Mouse (Mus musculus): ENCODE measurements around the gene Med28. TPM values are rescaled to one million over a fixed set of nuclear protein-coding genes. Genes with fewer than 3 reads are reported as not detected.

Med28 gene
- total and polyA plus RNA-seq, 2 experiments from 2014 or later, result 65.0 to 277 TPM

GRCm38 (mm10) chr5:45564054-45564453, 44.0 kb downstream of the Med28 start:
- H3K9me3 ChIP-seq (ENCODE audit: low read length), result no peaks in the 10 kb centered on the region
- H3K9ac ChIP-seq, result no peak overlapping the region
- ATAC-seq (no peak), DNase-seq (no peak)
- no peaks in the 10 kb centered on the region for H3K36me3 ChIP-seq (ENCODE audit: insufficient read depth)
- no peak for TF ChIP-seq CTCF (IDR thresholded peaks at IDR 0.05; ENCODE audit: low read depth)
- H3K27me3 ChIP-seq (ENCODE audit: insufficient read depth, low read length), result no peaks in the 10 kb centered on the region
- no peak overlapping the region for H3K4me3 ChIP-seq (ENCODE audit: low read depth, low read length)
- 59% methylated on average over 6 of the region's 6 CpGs for WGBS
- H3K4me1 ChIP-seq (ENCODE audit: insufficient read depth), result no peaks in the 10 kb centered on the region
- H3K27ac ChIP-seq (ENCODE audit: low read depth, low read length), result no peak overlapping the region
- no peak overlapping the region for H3K4me2 ChIP-seq (ENCODE audit: low read depth)

- ATAC-seq (no peak), DNase-seq (no peak)
- no peak for TF ChIP-seq CTCF (IDR thresholded peaks at IDR 0.05; ENCODE audit: low read depth)
- H3K4me2 ChIP-seq (ENCODE audit: low read depth), result no peak overlapping the region
- H3K4me3 ChIP-seq (ENCODE audit: low read depth, low read length), result no peak overlapping the region
- no peak overlapping the region for H3K9ac ChIP-seq
- H3K36me3 ChIP-seq (ENCODE audit: insufficient read depth), result no peaks in the 10 kb centered on the region
- 58% methylated on average over 1 of the region's 1 CpGs for WGBS
- no peaks in the 10 kb centered on the region for H3K27me3 ChIP-seq (ENCODE audit: insufficient read depth, low read length)
- no peak overlapping the region for H3K27ac ChIP-seq (ENCODE audit: low read depth, low read length)
- no peaks in the 10 kb centered on the region for H3K4me1 ChIP-seq (ENCODE audit: insufficient read depth)
- no peaks in the 10 kb centered on the region for H3K9me3 ChIP-seq (ENCODE audit: low read length)
Measured at GRCm38 (mm10) chr5:45565829-45566228, 45.8 kb downstream of the Med28 start.

- no peak overlapping the region for H3K4me2 ChIP-seq (ENCODE audit: low read depth)
- no peak for TF ChIP-seq CTCF (IDR thresholded peaks at IDR 0.05; ENCODE audit: low read depth)
- H3K36me3 ChIP-seq (ENCODE audit: insufficient read depth), result no peaks in the 10 kb centered on the region
- no peak for DNase-seq
- H3K9me3 ChIP-seq (ENCODE audit: low read length), result no peaks in the 10 kb centered on the region
- no peak overlapping the region for H3K9ac ChIP-seq
- H3K4me3 ChIP-seq (ENCODE audit: low read depth, low read length), result no peak overlapping the region
- 64% methylated on average over 5 of the region's 5 CpGs for WGBS
- no peak overlapping the region for H3K27ac ChIP-seq (ENCODE audit: low read depth, low read length)
- H3K4me1 ChIP-seq (ENCODE audit: insufficient read depth), result no peaks in the 10 kb centered on the region
- ATAC-seq, result no peak
- no peaks in the 10 kb centered on the region for H3K27me3 ChIP-seq (ENCODE audit: insufficient read depth, low read length)
Measured at GRCm38 (mm10) chr5:45572816-45573215, 52.8 kb downstream of the Med28 start.

- Histone ChIP-seq H3K27ac (ENCODE audit: low read depth, low read length) (no peak overlapping the region), H3K4me3 (ENCODE audit: low read depth, low read length) (no peak overlapping the region), H3K9me3 (ENCODE audit: low read length) (no peaks in the 10 kb centered on the region), H3K9ac (no peak overlapping the region), H3K4me2 (ENCODE audit: low read depth) (no peak overlapping the region), H3K36me3 (ENCODE audit: insufficient read depth) (no peaks in the 10 kb centered on the region), H3K27me3 (ENCODE audit: insufficient read depth, low read length) (no peaks in the 10 kb centered on the region), H3K4me1 (ENCODE audit: insufficient read depth) (no peaks in the 10 kb centered on the region)
- ATAC-seq, result no peak
- DNase-seq, result no peak
- TF ChIP-seq CTCF (IDR thresholded peaks at IDR 0.05; ENCODE audit: low read depth), result no peak
- WGBS, result 79% methylated on average over 3 of the region's 3 CpGs
Measured at GRCm38 (mm10) chr5:45576716-45577115, 56.7 kb downstream of the Med28 start.

- H3K27me3 ChIP-seq (ENCODE audit: insufficient read depth, low read length), result no peaks in the 10 kb centered on the region
- no peak for DNase-seq
- no peaks in the 10 kb centered on the region for H3K9me3 ChIP-seq (ENCODE audit: low read length)
- H3K36me3 ChIP-seq (ENCODE audit: insufficient read depth), result no peaks in the 10 kb centered on the region
- H3K4me2 ChIP-seq (ENCODE audit: low read depth), result no peak overlapping the region
- H3K4me3 ChIP-seq (ENCODE audit: low read depth, low read length), result no peak overlapping the region
- no peak overlapping the region for H3K9ac ChIP-seq
- H3K4me1 ChIP-seq (ENCODE audit: insufficient read depth), result no peaks in the 10 kb centered on the region
- TF ChIP-seq CTCF (IDR thresholded peaks at IDR 0.05; ENCODE audit: low read depth), result no peak
- no peak for ATAC-seq
- no peak overlapping the region for H3K27ac ChIP-seq (ENCODE audit: low read depth, low read length)
- 70% methylated on average over 1 of the region's 1 CpGs for WGBS
Measured at GRCm38 (mm10) chr5:45577376-45577775, 57.3 kb downstream of the Med28 start.

Other genes with a start within 250 kb of the Med28 start
- gene Qdpr, start 70.0 kb upstream of the Med28 start, total RNA-seq (2014; rRNA removed), result 28.1 and 42.2 TPM in 2 replicates
- 125 and 129 TPM in 2 replicates for gene Qdpr, start 70.0 kb upstream of the Med28 start, polyA plus RNA-seq (2015; fragmentation: Nextera tagmentation; extraction: Ambion mirVana)
- not detected in 2 replicates for gene Clrn2, start 66.5 kb upstream of the Med28 start, total RNA-seq (2014; rRNA removed)
- not detected in 2 replicates for gene Clrn2, start 66.5 kb upstream of the Med28 start, polyA plus RNA-seq (2015; fragmentation: Nextera tagmentation; extraction: Ambion mirVana)
- gene Lap3, start 26.9 kb upstream of the Med28 start, total RNA-seq (2014; rRNA removed), result 29.9 and 30.1 TPM in 2 replicates
- 34.2 and 35.8 TPM in 2 replicates for gene Lap3, start 26.9 kb upstream of the Med28 start, polyA plus RNA-seq (2015; fragmentation: Nextera tagmentation; extraction: Ambion mirVana)
- 8.5 and 8.9 TPM in 2 replicates for gene Fam184b, start 119.4 kb downstream of the Med28 start, total RNA-seq (2014; rRNA removed)
- 5.7 and 8.0 TPM in 2 replicates for gene Fam184b, start 119.4 kb downstream of the Med28 start, polyA plus RNA-seq (2015; fragmentation: Nextera tagmentation; extraction: Ambion mirVana)
- 3.8 and 5.7 TPM in 2 replicates for gene Ncapg, start 149.7 kb downstream of the Med28 start, total RNA-seq (2014; rRNA removed)
- 3.5 and 4.4 TPM in 2 replicates for gene Ncapg, start 149.7 kb downstream of the Med28 start, polyA plus RNA-seq (2015; fragmentation: Nextera tagmentation; extraction: Ambion mirVana)

Data from forebrain, postnatal 0 days (tissue).